Mouse (Mus musculus) kidney, adult 10 weeks (tissue): ENCODE measurements around the gene Olfr1484. TPM values are rescaled to one million over a fixed set of nuclear protein-coding genes. Genes with fewer than 3 reads are reported as not detected.

Experiments used
- polyA plus RNA-seq: library from polyadenylated mRNA; stranded (reverse); fragments of 350-450 nt; fragmentation: Illumina TruSeq; extraction: RNeasy Lipid Tissue Mini Kit (QIAGEN cat#74804); gene quantifications from one replicate; pipeline ENCODE4 v1.2.3, GENCODE M21; 2014; ENCODE audit warnings: low read depth, low replicate concordance

Olfr1484 gene
- polyA plus RNA-seq, result not detected

GRCm38 (mm10) chr19:13583211-13583610 is at the start of gene Olfr1484:
TSS of gene Olfr1484 (plus strand) at chr19:13583511.

GRCm38 (mm10) chr19:13617075-13617474 is 33.8 kb downstream of the Olfr1484 start, which contains the start of gene Olfr1487:
TSS of gene Olfr1487 (plus strand) at chr19:13617375.

GRCm38 (mm10) chr19:13631321-13631720 is 48.0 kb downstream of the Olfr1484 start, which contains the start of gene Olfr1489:
TSS of gene Olfr1489 (plus strand) at chr19:13631621.

Other genes with a start within 250 kb of the Olfr1484 start
- gene Olfr1466, start 244.6 kb upstream of the Olfr1484 start, polyA plus RNA-seq, result not detected
- not detected for gene Olfr1467, start 221.3 kb upstream of the Olfr1484 start, polyA plus RNA-seq
- not detected for gene Olfr1469, start 175.7 kb upstream of the Olfr1484 start, polyA plus RNA-seq
- not detected for gene Olfr1471, start 140.1 kb upstream of the Olfr1484 start, polyA plus RNA-seq
- not detected for gene Olfr1472, start 127.4 kb upstream of the Olfr1484 start, polyA plus RNA-seq
- gene Olfr1474, start 113.9 kb upstream of the Olfr1484 start, polyA plus RNA-seq, result not detected
- not detected for gene Olfr1475, start 103.3 kb upstream of the Olfr1484 start, polyA plus RNA-seq
- gene Olfr1477, start 83.0 kb upstream of the Olfr1484 start, polyA plus RNA-seq, result not detected
- gene Olfr1480, start 55.6 kb upstream of the Olfr1484 start, polyA plus RNA-seq, result not detected
- not detected for gene Olfr1487, start 33.9 kb downstream of the Olfr1484 start, polyA plus RNA-seq
- not detected for gene Olfr1489, start 48.1 kb downstream of the Olfr1484 start, polyA plus RNA-seq
- not detected for gene Olfr1490, start 67.6 kb downstream of the Olfr1484 start, polyA plus RNA-seq
- not detected for gene Olfr1491, start 113.8 kb downstream of the Olfr1484 start, polyA plus RNA-seq
- not detected for gene Olfr1493-ps1, start 139.8 kb downstream of the Olfr1484 start, polyA plus RNA-seq
- gene Olfr1494, start 156.2 kb downstream of the Olfr1484 start, polyA plus RNA-seq, result not detected
- gene Olfr1495, start 181.1 kb downstream of the Olfr1484 start, polyA plus RNA-seq, result not detected
- gene Olfr1496, start 194.4 kb downstream of the Olfr1484 start, polyA plus RNA-seq, result not detected
- not detected for gene Olfr1497, start 214.7 kb downstream of the Olfr1484 start, polyA plus RNA-seq
- gene Olfr1499, start 235.9 kb downstream of the Olfr1484 start, polyA plus RNA-seq, result not detected
- not detected for gene Olfr1500, start 247.0 kb downstream of the Olfr1484 start, polyA plus RNA-seq